Mouse (Mus musculus) liver, embryonic 14.5 days (tissue): ENCODE measurements around the gene Jade1. TPM values are rescaled to one million over a fixed set of nuclear protein-coding genes. Genes with fewer than 3 reads are reported as not detected.

ENCODE experiments used
- ATAC-seq: fragments of 200-750 bp; cut with Nextera tagmentation; 2 replicates; pipeline ENCODE4 v1.8.0; 2017; ENCODE audit warnings: moderate number of reproducible peaks, mild to moderate bottlenecking, moderate library complexity; ENCODE audit not compliant: insufficient read depth
- DNase-seq, 3 experiments: peaks; one replicate each; pipeline ENCODE4 v3.0.0-alpha.2; 2012 to 2013; ENCODE audit warnings: low read depth in 3 of 3, low spot score in 3 of 3
- H3K27ac ChIP-seq: fragments of 300-500 bp; sonication (generic); 2 replicates; pipeline ENCODE4 v1.5.1; 2014; ENCODE audit warnings: moderate library complexity, mild to moderate bottlenecking, control low read depth, inconsistent platforms
- H3K27me3 ChIP-seq: fragments of 300-500 bp; sonication (generic); 2 replicates; pipeline ENCODE4 v1.6.1; 2014; ENCODE audit warnings: mild to moderate bottlenecking, low read length, moderate library complexity; ENCODE audit not compliant: control insufficient read depth, insufficient read depth
- H3K36me3 ChIP-seq: fragments of 300-500 bp; sonication (generic); replicated peaks from 2 replicates; pipeline ENCODE4 v1.6.1; 2014; ENCODE audit warnings: low read depth; ENCODE audit not compliant: control insufficient read depth, insufficient read depth
- H3K4me1 ChIP-seq, 2 experiments: fragments of 200-500 bp in 1 of 2; fragments of 300-500 bp in 1 of 2; sonication (generic) in 1 of 2; replicated peaks; 2 replicates each; pipeline ENCODE4 v1.6.1; 2012 to 2014; ENCODE audit warnings: antibody characterized with exemption in 1 of 2, inconsistent platforms in 1 of 2, low read length in 1 of 2; ENCODE audit not compliant: control insufficient read depth in 2 of 2, insufficient read depth in 2 of 2
- H3K4me2 ChIP-seq: fragments of 300-500 bp; sonication (generic); 2 replicates; pipeline ENCODE4 v1.6.1; 2014; ENCODE audit warnings: low read depth, mild to moderate bottlenecking, control low read depth, moderate library complexity
- H3K4me3 ChIP-seq, 2 experiments: fragments of 200-500 bp in 1 of 2; fragments of 300-500 bp in 1 of 2; sonication (generic) in 1 of 2; 2 replicates each; pipeline ENCODE4 v1.5.1; 2012 to 2014; ENCODE audit warnings: low read depth in 2 of 2, low read length in 2 of 2, mild to moderate bottlenecking in 2 of 2, control low read depth in 1 of 2, inconsistent platforms in 1 of 2, moderate library complexity in 1 of 2; ENCODE audit not compliant: insufficient read depth in 1 of 2
- H3K9ac ChIP-seq: fragments of 300-500 bp; sonication (generic); replicated peaks from 2 replicates; pipeline ENCODE4 v1.6.1; 2014; ENCODE audit warnings: mild to moderate bottlenecking, control low read depth, moderate library complexity
- H3K9me3 ChIP-seq: fragments of 300-500 bp; sonication (generic); 2 replicates; pipeline ENCODE4 v1.6.1; 2016; ENCODE audit warnings: low read length, mixed read lengths; ENCODE audit not compliant: control insufficient read depth
- CTCF ChIP-seq: IDR thresholded peaks from 2 replicates; pipeline ENCODE4 v1.5.1; 2016; ENCODE audit warnings: antibody characterized with exemption, low read depth, control low read depth
- EP300 ChIP-seq: IDR thresholded peaks from 2 replicates; pipeline ENCODE4 v1.6.1; 2016; ENCODE audit warnings: antibody characterized with exemption, low read depth
- WGBS: fragments of 180-500 bp; shearing (Covaris S2); extraction: QIAGEN DNeasy Blood & Tissue Kit; methylation state at CpG from one replicate; pipeline ENCODE4 v1.1.7; 2014; ENCODE audit not compliant: insufficient replicate concordance; 5-methylcytosine and 5-hydroxymethylcytosine counted together
- polyA plus RNA-seq, 2 experiments: library from polyadenylated mRNA; depleted of rRNA in 1 of 2; stranded (reverse) in 1 of 2; unstranded in 1 of 2; fragments of >200 nt; fragmentation: Nextera tagmentation in 1 of 2; extraction: Ambion mirVana in 1 of 2; gene quantifications; 2 replicates each; pipeline versions ENCODE4 v1.2.1 to v1.2.3; 2012 to 2014

The Jade1 gene
- polyA plus RNA-seq, 2 experiments, result 4.5 to 6.1 TPM

DNA sequence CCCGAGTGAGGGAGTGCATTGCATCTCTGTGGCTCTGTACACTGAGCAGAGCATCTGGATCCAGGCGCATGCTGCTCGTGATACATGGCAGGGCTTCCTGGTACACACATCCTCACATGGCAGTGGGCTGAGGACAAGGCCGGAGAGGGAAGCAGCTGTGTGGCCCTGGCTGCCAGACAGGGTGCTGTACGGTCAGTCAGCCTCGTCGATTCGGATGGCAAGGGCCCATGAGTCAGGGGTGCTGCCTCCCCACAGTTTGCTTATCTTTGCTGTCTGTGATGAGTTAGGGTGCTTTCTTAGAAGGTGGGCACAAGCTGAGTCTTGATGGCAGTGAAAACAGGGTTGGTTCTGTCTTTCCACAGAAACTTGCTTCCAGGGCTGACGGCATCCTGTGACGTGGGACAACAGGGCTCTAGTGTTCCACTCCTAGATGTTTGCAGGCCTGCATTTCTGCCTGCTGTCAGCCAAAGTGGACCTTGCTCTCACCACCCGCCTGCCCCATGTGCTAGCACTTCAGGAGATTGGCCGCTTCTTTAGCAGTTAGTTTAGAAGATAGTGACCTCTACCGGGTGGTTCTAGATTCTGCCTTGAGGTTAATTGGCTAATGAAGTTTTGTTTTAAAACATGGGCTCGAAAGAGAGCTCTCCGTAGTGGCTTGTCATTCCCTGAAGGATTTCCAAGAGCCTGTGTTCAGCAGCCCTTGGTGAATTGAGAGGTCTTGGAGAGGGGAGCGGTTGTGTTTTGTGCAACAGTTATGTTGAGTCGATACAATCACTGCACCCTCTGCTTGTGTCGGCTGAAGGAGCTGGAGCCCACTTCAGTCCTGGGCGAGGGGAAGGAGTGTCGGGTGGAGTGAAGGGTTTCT lies 35.4 kb downstream of the Jade1 start:
- Histone ChIP-seq H3K4me3 (no peak overlapping the region), H3K27ac (no peak overlapping the region), H3K9ac (no peak overlapping the region), H3K4me2 (no peak overlapping the region), H3K9me3 (no peaks in the 10 kb centered on the region), H3K27me3 (no peaks in the 10 kb centered on the region), H3K36me3 (peaks cover 33% of the 10 kb centered on the region), H3K4me1 (peaks cover 0 to 4% of the 10 kb centered on the region in 2 experiments; a peak in 1 of 4 replicates)
- ATAC-seq (peak; percentile 43), DNase-seq (no peak)
- TF ChIP-seq EP300 (no peak), CTCF (no peak)
- 78% methylated on average over 20 of the region's 20 CpGs for WGBS

DNA sequence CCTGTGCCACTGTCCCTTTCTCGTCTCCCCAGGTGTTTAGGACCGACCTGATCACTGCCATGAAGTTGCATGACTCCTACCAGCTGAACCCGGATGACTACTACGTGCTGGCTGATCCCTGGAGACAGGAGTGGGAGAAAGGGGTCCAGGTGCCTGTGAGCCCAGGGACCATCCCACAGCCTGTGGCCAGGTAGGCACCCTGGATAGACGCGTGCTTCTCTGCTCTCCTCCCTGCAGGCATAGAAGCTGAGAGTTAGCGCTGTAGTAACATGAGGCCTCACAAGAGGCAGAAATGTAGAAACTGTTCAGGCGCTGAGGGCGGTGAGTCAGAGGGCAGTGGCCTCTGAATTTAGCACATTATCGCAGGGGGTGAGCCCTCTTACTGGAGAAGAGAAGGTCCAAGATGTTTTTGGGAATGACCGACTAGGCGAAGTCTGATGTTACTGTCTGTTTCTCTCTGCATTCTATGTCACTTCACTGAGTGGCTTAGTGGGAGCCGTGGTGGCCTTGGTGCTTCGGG lies 36.2 kb downstream of the Jade1 start:
- ATAC-seq, result no peak
- no peak overlapping the region for H3K9ac ChIP-seq

DNA sequence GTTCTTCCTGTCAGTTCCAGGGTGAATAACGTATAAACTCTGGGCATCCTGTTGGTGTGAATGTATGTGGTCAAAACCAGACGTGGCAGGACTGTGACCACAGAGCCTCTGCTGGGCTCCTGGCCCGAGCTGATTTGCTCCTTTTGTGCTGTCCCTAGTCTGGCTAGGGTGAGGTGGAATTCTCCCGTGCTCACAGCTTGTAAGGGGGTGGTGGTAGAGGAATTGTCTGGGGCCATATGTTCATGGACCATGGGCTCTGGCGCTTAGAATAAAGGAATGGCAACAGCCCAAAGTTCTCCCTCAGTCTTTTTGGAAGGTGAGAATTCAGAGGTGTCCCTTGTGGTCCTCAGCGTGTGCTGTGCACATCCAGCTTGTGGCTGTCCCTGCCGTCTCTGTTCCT lies 37.3 kb downstream of the Jade1 start:
- Histone ChIP-seq H3K9me3 (no peaks in the 10 kb centered on the region), H3K4me1 (peaks cover 0 to 4% of the 10 kb centered on the region in 2 experiments; a peak in 1 of 4 replicates), H3K4me3 (no peak overlapping the region), H3K27me3 (no peaks in the 10 kb centered on the region), H3K36me3 (peaks cover 48% of the 10 kb centered on the region), H3K9ac (no peak overlapping the region), H3K4me2 (no peak overlapping the region), H3K27ac (no peak overlapping the region)
- TF ChIP-seq CTCF (no peak), EP300 (no peak)
- DNase-seq, result no peak
- ATAC-seq, result no peak
- 52% methylated on average over 7 of the region's 7 CpGs for WGBS

More for the DNA sequence above, 36.2 kb downstream of the Jade1 start:
- H3K36me3 ChIP-seq, result peaks cover 41% of the 10 kb centered on the region
- no peaks in the 10 kb centered on the region for H3K9me3 ChIP-seq
- H3K4me2 ChIP-seq, result no peak overlapping the region
- WGBS, result 86% methylated on average over 14 of the region's 14 CpGs
- H3K27ac ChIP-seq, result no peak overlapping the region
- DNase-seq, result no peak
- no peaks in the 10 kb centered on the region for H3K27me3 ChIP-seq
- H3K4me1 ChIP-seq, result peaks cover 0 to 4% of the 10 kb centered on the region in 2 experiments; a peak in 1 of 4 replicates
- TF ChIP-seq EP300 (no peak), CTCF (no peak)
- no peak overlapping the region for H3K4me3 ChIP-seq

DNA sequence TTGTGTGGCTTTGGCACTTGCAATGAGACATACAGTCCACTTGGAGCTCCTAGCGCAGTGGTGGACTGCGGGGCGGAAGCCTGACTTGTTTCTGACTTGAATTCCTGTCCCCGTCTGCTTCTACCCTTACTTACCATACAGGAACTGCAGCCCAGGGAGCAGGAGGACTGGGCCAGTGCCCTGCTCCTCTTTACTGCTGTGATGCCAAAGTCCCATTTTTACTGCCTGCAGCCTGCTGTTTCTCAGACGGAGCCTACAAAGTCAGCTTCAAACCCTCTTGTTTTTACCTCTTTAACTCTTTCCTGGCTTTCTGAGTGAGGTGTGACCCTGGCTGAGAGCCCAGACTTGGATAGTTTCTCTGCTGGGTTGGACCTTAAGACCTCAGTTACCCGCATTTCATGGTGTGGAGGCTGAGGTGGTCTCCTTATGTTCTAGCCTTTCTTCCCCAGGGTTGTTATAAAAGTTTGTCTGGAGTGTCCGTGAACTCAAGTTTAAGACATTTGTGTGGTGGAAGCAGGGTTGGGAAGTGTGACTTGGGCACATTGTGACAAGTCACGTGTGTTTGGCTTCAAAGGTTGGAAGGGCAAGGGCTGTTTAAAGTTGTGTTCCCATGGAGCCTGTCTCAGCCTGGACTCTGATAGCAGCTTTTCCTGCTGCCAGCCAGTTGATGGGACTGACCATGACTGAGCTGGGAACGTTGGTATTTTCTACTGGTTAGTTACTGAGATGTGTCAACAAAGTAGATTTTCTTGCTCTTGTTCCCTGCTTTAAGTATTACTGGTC lies 38.8 kb downstream of the Jade1 start:
- H3K4me1 ChIP-seq, result no peaks in the 10 kb centered on the region; a peak in 1 of 4 replicates
- H3K4me3 ChIP-seq, result no peak overlapping the region
- no peaks in the 10 kb centered on the region for H3K27me3 ChIP-seq
- H3K4me2 ChIP-seq, result no peak overlapping the region
- H3K36me3 ChIP-seq, result peaks cover 59% of the 10 kb centered on the region
- TF ChIP-seq EP300 (no peak), CTCF (no peak)
- DNase-seq, result no peak
- H3K9ac ChIP-seq, result no peak overlapping the region
- H3K9me3 ChIP-seq, result no peaks in the 10 kb centered on the region
- H3K27ac ChIP-seq, result no peak overlapping the region
- no peak for ATAC-seq
- WGBS, result 78% methylated on average over 9 of the region's 9 CpGs

DNA sequence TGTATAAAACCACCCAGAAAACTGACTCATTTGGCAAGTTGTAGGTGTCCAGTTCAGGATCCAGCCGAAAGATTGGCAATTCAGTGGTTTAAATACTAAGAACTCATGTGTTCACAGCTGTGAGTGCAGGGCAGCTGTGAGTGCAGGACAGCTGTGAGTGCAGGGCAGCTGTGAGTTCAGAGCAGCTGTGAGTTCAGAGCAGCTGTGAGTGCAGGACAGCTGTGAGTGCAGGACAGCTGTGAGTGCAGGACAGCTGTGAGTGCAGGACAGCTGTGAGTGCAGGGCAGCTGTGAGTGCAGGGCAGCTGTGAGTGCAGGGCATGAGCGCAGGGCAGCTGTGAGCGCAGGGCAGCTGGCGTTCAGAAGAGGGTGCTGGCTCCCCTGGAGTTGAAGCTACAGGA lies 39.5 kb downstream of the Jade1 start:
- Histone ChIP-seq H3K9ac (no peak overlapping the region), H3K36me3 (peaks cover 64% of the 10 kb centered on the region), H3K27ac (no peak overlapping the region), H3K4me1 (no peaks in the 10 kb centered on the region; a peak in 1 of 4 replicates), H3K27me3 (no peaks in the 10 kb centered on the region), H3K4me3 (no peak overlapping the region), H3K4me2 (no peak overlapping the region), H3K9me3 (no peaks in the 10 kb centered on the region)
- DNase-seq, result no peak
- no peak for ATAC-seq
- TF ChIP-seq CTCF (no peak), EP300 (no peak)
- 88% methylated on average over 4 of the region's 4 CpGs for WGBS
